Mouse (Mus musculus) stomach, postnatal 0 days (tissue): ENCODE measurements at regions not wholly inside any gene's neighbourhood (a gene's known extent, or its start where the extent isn't known, plus 50 kb on each side); places are given as distances from the start of the nearest gene placed in this dataset.

ENCODE experiments used
- ATAC-seq: fragments of 200-750 bp; cut with Nextera tagmentation; 2 replicates; pipeline ENCODE4 v1.8.0; 2017; ENCODE audit not compliant: low FRiP score, low TSS enrichment
- DNase-seq: peaks from one replicate; pipeline ENCODE4 v3.0.0-alpha.2; 2016; ENCODE audit warnings: low spot score
- H3K27ac ChIP-seq: fragments of 300-500 bp; sonication (generic); replicated peaks from 2 replicates; pipeline ENCODE4 v1.5.1; 2014; ENCODE audit warnings: mild to moderate bottlenecking, control low read depth
- H3K27me3 ChIP-seq: fragments of 300-500 bp; sonication (generic); 2 replicates; pipeline ENCODE4 v1.6.1; 2014; ENCODE audit warnings: low read length; ENCODE audit not compliant: control insufficient read depth, insufficient read depth
- H3K36me3 ChIP-seq: fragments of 300-500 bp; sonication (generic); 2 replicates; pipeline ENCODE4 v1.6.1; 2014; ENCODE audit warnings: low read length, mixed read lengths; ENCODE audit not compliant: control insufficient read depth, insufficient read depth
- H3K4me1 ChIP-seq: fragments of 300-500 bp; sonication (generic); replicated peaks from 2 replicates; pipeline ENCODE4 v1.6.1; 2014; ENCODE audit warnings: antibody characterized with exemption; ENCODE audit not compliant: control insufficient read depth, insufficient read depth
- H3K4me2 ChIP-seq: fragments of 300-500 bp; sonication (generic); replicated peaks from 2 replicates; pipeline ENCODE4 v1.6.1; 2014; ENCODE audit warnings: low read depth, mild to moderate bottlenecking, control low read depth, moderate library complexity
- H3K4me3 ChIP-seq: fragments of 300-500 bp; sonication (generic); 2 replicates; pipeline ENCODE4 v1.5.1; 2014; ENCODE audit warnings: low read depth, low read length, control low read depth
- H3K9ac ChIP-seq: fragments of 300-500 bp; sonication (generic); 2 replicates; pipeline ENCODE4 v1.6.1; 2014; ENCODE audit warnings: mild to moderate bottlenecking, low read length, control low read depth, mixed read lengths
- H3K9me3 ChIP-seq: fragments of 300-500 bp; sonication (generic); 2 replicates; pipeline ENCODE4 v1.6.1; 2016; ENCODE audit warnings: low read length; ENCODE audit not compliant: control insufficient read depth
- CTCF ChIP-seq: IDR thresholded peaks from 2 replicates; pipeline ENCODE4 v1.5.1; 2016; ENCODE audit warnings: antibody characterized with exemption, low read depth, mild to moderate bottlenecking, moderate library complexity
- EP300 ChIP-seq: optimal IDR thresholded peaks from 2 replicates; pipeline ENCODE3; 2016; ENCODE audit warnings: antibody characterized with exemption
- WGBS: fragments of 180-500 bp; shearing (Covaris S2); extraction: QIAGEN DNeasy Blood & Tissue Kit; methylation state at CpG from one replicate; pipeline ENCODE4 v1.1.7; 2014; 5-methylcytosine and 5-hydroxymethylcytosine counted together

GRCm38 (mm10) chr2:157633286-157633685 is 62.2 kb upstream of the Blcap start:
- Histone ChIP-seq H3K9me3 (no peaks in the 10 kb centered on the region), H3K4me2 (no peak overlapping the region), H3K27ac (no peak overlapping the region), H3K4me3 (no peak overlapping the region), H3K36me3 (no peaks in the 10 kb centered on the region), H3K27me3 (no peaks in the 10 kb centered on the region; the same call in 1 of the 2 replicates), H3K4me1 (no peaks in the 10 kb centered on the region), H3K9ac (no peak overlapping the region)
- WGBS: 57% methylated on average over 7 of the region's 7 CpGs
- ATAC-seq (no peak), DNase-seq (no peak)
- TF ChIP-seq CTCF (no peak), EP300 (no peak)

GRCm38 (mm10) chr2:157635670-157636069 is 64.6 kb upstream of the Blcap start:
- ATAC-seq (peak; percentile 44; the same call in 1 of the 2 replicates), DNase-seq (peak; percentile 86)
- H3K27ac ChIP-seq: no peak overlapping the region
- TF ChIP-seq EP300 (no peak), CTCF (peak; percentile 96)
- H3K36me3 ChIP-seq: no peaks in the 10 kb centered on the region
- 6% methylated on average over 14 of the region's 14 CpGs for WGBS
- no peaks in the 10 kb centered on the region for H3K4me1 ChIP-seq
- no peak overlapping the region for H3K4me3 ChIP-seq
- no peak overlapping the region for H3K9ac ChIP-seq
- H3K27me3 ChIP-seq: no peaks in the 10 kb centered on the region; the same call in 1 of the 2 replicates
- H3K4me2 ChIP-seq: no peak overlapping the region
- no peaks in the 10 kb centered on the region for H3K9me3 ChIP-seq

GRCm38 (mm10) chr2:157640873-157641272 is 69.8 kb upstream of the Blcap start:
- no peaks in the 10 kb centered on the region for H3K9me3 ChIP-seq
- no peak overlapping the region for H3K27ac ChIP-seq
- no peak for TF ChIP-seq CTCF
- no peak for TF ChIP-seq EP300
- H3K9ac ChIP-seq: no peak overlapping the region
- ATAC-seq: no peak
- no peaks in the 10 kb centered on the region for H3K4me1 ChIP-seq
- no peak overlapping the region for H3K4me2 ChIP-seq
- no peak overlapping the region for H3K4me3 ChIP-seq
- 45% methylated on average over 4 of the region's 4 CpGs for WGBS
- DNase-seq: no peak
- H3K27me3 ChIP-seq: no peaks in the 10 kb centered on the region
- H3K36me3 ChIP-seq: no peaks in the 10 kb centered on the region

- Histone ChIP-seq H3K4me3 (no peak overlapping the region), H3K9ac (no peak overlapping the region), H3K4me2 (no peak overlapping the region), H3K27ac (no peak overlapping the region), H3K9me3 (no peaks in the 10 kb centered on the region), H3K27me3 (no peaks in the 10 kb centered on the region), H3K4me1 (no peaks in the 10 kb centered on the region), H3K36me3 (no peaks in the 10 kb centered on the region)
- no peak for TF ChIP-seq EP300
- TF ChIP-seq CTCF: no peak
- ATAC-seq (no peak), DNase-seq (peak; percentile 69)
- 20% methylated on average over 20 of the region's 20 CpGs for WGBS
Observed at GRCm38 (mm10) chr2:157663584-157664375, 73.4 kb upstream of the Ctnnbl1 start.

GRCm38 (mm10) chr2:157664481-157664880 is 72.7 kb upstream of the Ctnnbl1 start:
- no peaks in the 10 kb centered on the region for H3K36me3 ChIP-seq
- ATAC-seq (no peak), DNase-seq (no peak)
- H3K9me3 ChIP-seq: no peaks in the 10 kb centered on the region
- H3K4me3 ChIP-seq: no peak overlapping the region
- WGBS: 53% methylated on average over 6 of the region's 6 CpGs
- no peak for TF ChIP-seq CTCF
- no peak for TF ChIP-seq EP300
- H3K4me1 ChIP-seq: no peaks in the 10 kb centered on the region
- no peak overlapping the region for H3K4me2 ChIP-seq
- no peaks in the 10 kb centered on the region for H3K27me3 ChIP-seq
- H3K9ac ChIP-seq: no peak overlapping the region
- no peak overlapping the region for H3K27ac ChIP-seq

- DNase-seq (no peak), ATAC-seq (no peak)
- H3K27ac ChIP-seq: no peak overlapping the region
- 60% methylated on average over 2 of the region's 2 CpGs for WGBS
- no peak overlapping the region for H3K9ac ChIP-seq
- H3K36me3 ChIP-seq: no peaks in the 10 kb centered on the region
- H3K4me1 ChIP-seq: no peaks in the 10 kb centered on the region
- no peak overlapping the region for H3K4me3 ChIP-seq
- H3K27me3 ChIP-seq: no peaks in the 10 kb centered on the region
- no peaks in the 10 kb centered on the region for H3K9me3 ChIP-seq
- no peak overlapping the region for H3K4me2 ChIP-seq
- TF ChIP-seq CTCF (no peak), EP300 (no peak)
Observed at GRCm38 (mm10) chr2:157670191-157670590, 67.0 kb upstream of the Ctnnbl1 start.
